Mouse (Mus musculus) urinary bladder, adult 2 months (tissue): ENCODE measurements around the gene Naxe. TPM values are rescaled to one million over a fixed set of nuclear protein-coding genes. Genes with fewer than 3 reads are reported as not detected.

Experiments used
- DNase-seq: peaks from one replicate; pipeline ENCODE4 v3.0.0; 2022; ENCODE audit warnings: low spot score
- polyA plus RNA-seq: library from polyadenylated mRNA; depleted of rRNA; stranded (reverse); fragments of >200 nt; gene quantifications from 2 replicates; pipeline ENCODE4 v1.2.3, GENCODE M21; 2012; rRNA removed

Gene Naxe
- polyA plus RNA-seq, 1 experiment = 90.2 TPM

- no peak for DNase-seq
These were observed 1.3 kb downstream of the Naxe start for GRCm38 (mm10) chr3:88057030-88057429.

GRCm38 (mm10) chr3:88049532-88049931, 8.8 kb downstream of the Naxe start:
- DNase-seq = no peak

GRCm38 (mm10) chr3:88042661-88043421, 15.5 kb downstream of the Naxe start, which contains the start of gene Gpatch4:
Gene Gpatch4 (plus strand): TSS chr3:88043108.
- DNase-seq = peak; percentile 42

- DNase-seq = no peak
These were observed 22.6 kb downstream of the Naxe start for GRCm38 (mm10) chr3:88035561-88036293.

- DNase-seq = no peak
These were observed 24.8 kb downstream of the Naxe start for GRCm38 (mm10) chr3:88033506-88033905.

- no peak for DNase-seq
These were observed 27.5 kb downstream of the Naxe start for GRCm38 (mm10) chr3:88030608-88031395.

GRCm38 (mm10) chr3:88027434-88028186, 30.7 kb downstream of the Naxe start, which contains the start of gene Hapln2:
Gene Hapln2 (minus strand): TSS chr3:88027583.
- DNase-seq = no peak

- DNase-seq = no peak
These were observed 31.5 kb downstream of the Naxe start for GRCm38 (mm10) chr3:88026823-88027222.

GRCm38 (mm10) chr3:88023192-88024074, 34.9 kb downstream of the Naxe start:
- DNase-seq = no peak

GRCm38 (mm10) chr3:88022322-88023191, 35.7 kb downstream of the Naxe start:
- peak; percentile 71 for DNase-seq

- no peak for DNase-seq
These were observed 47.5 kb downstream of the Naxe start for GRCm38 (mm10) chr3:88010634-88011265.

Other genes with a start within 250 kb of the Naxe start
- gene Pear1, start 234.2 kb downstream of the Naxe start, polyA plus RNA-seq = 21.1 and 26.5 TPM in 2 replicates
- 0.65 and 0.87 TPM in 2 replicates for gene Sh2d2a, start 211.7 kb downstream of the Naxe start, polyA plus RNA-seq
- 26.2 and 30.0 TPM in 2 replicates for gene Prcc, start 172.9 kb downstream of the Naxe start, polyA plus RNA-seq
- gene Hdgf, start 152.2 kb downstream of the Naxe start, polyA plus RNA-seq = 151 and 152 TPM in 2 replicates
- gene Mrpl24, start 139.0 kb downstream of the Naxe start, polyA plus RNA-seq = 120 and 132 TPM in 2 replicates
- gene Isg20l2, start 128.2 kb downstream of the Naxe start, polyA plus RNA-seq = 22.8 and 24.0 TPM in 2 replicates
- 28.4 and 33.2 TPM in 2 replicates for gene Rrnad1, start 127.8 kb downstream of the Naxe start, polyA plus RNA-seq
- gene Crabp2, start 109.8 kb downstream of the Naxe start, polyA plus RNA-seq = 0.91 and 1.4 TPM in 2 replicates
- gene Nes, start 87.4 kb downstream of the Naxe start, polyA plus RNA-seq = 3.7 and 5.3 TPM in 2 replicates
- 0.15 and 0.28 TPM in 2 replicates for gene Bcan, start 58.3 kb downstream of the Naxe start, polyA plus RNA-seq
- 0.06 TPM in 1 of 2 replicates, not detected in the other for gene Hapln2, start 30.9 kb downstream of the Naxe start, polyA plus RNA-seq
- gene Gpatch4, start 15.4 kb downstream of the Naxe start, polyA plus RNA-seq = 5.6 and 9.7 TPM in 2 replicates
- gene Ttc24, start 19.8 kb upstream of the Naxe start, polyA plus RNA-seq = not detected in 2 replicates
- 2.0 and 2.6 TPM in 2 replicates for gene Iqgap3, start 23.5 kb upstream of the Naxe start, polyA plus RNA-seq
- 34.6 and 51.0 TPM in 2 replicates for gene Mef2d, start 83.9 kb upstream of the Naxe start, polyA plus RNA-seq
- gene Rhbg, start 196.2 kb upstream of the Naxe start, polyA plus RNA-seq = 3.9 and 4.8 TPM in 2 replicates
- 0.15 and 0.34 TPM in 2 replicates for gene Gm38392, start 228.7 kb upstream of the Naxe start, polyA plus RNA-seq
- 7.4 and 7.9 TPM in 2 replicates for gene Tsacc, start 238.5 kb upstream of the Naxe start, polyA plus RNA-seq
- gene Cct3, start 238.6 kb upstream of the Naxe start, polyA plus RNA-seq = 142 and 168 TPM in 2 replicates